Mouse (Mus musculus): ENCODE measurements around the gene Dock4. TPM values are rescaled to one million over a fixed set of nuclear protein-coding genes. Genes with fewer than 3 reads are reported as not detected.

The Dock4 gene
- total and polyA plus RNA-seq, 3 experiments, result 0.26 to 0.67 (median 0.38) TPM

- Histone ChIP-seq H3K9ac (ENCODE audit: insufficient read depth, low read depth) (no peak overlapping the region), H3K79me2 (replicated peaks; ENCODE audit: control insufficient read depth, extremely low read depth, insufficient read depth, poor library complexity, severe bottlenecking) (no peaks in the 10 kb centered on the region; the same call in 1 of the 2 replicates), H3K27ac (ENCODE audit: insufficient read depth, low read depth) (no peak overlapping the region), H3K4me1 (ENCODE audit: control insufficient read depth in 1 of 2, insufficient read depth in 2 of 2) (no peaks in the 10 kb centered on the region), H3K9me3 (replicated peaks; ENCODE audit: low read length) (no peaks in the 10 kb centered on the region), H3K27me3 (replicated peaks) (no peaks in the 10 kb centered on the region), H3K4me2 (ENCODE audit: insufficient read depth, low read depth, poor library complexity, severe bottlenecking) (no peak overlapping the region), H3K4me3 (replicated peaks in 1 of 3; ENCODE audit: low read depth in 2 of 3, low read length in 2 of 3, poor library complexity in 1 of 3) (no peak overlapping the region), H3K36me3 (replicated peaks in 1 of 2; ENCODE audit: control insufficient read depth in 1 of 2, insufficient read depth in 1 of 2, low read length in 1 of 2) (peaks cover 0 to 7% of the 10 kb centered on the region in 2 experiments)
- dilution Hi-C loops (cut with MboI; ENCODE audit: extremely low pct_ligation_motif_present, extremely low pct_unique_long_range_greater_than_20kb, low sequenced_read_pairs), result no loop called here
- TF ChIP-seq RCOR1 (conservative IDR thresholded peaks at IDR 0.05; ENCODE audit: low read depth, low read length) (no peak), NRF1 (IDR thresholded peaks at IDR 0.05; ENCODE audit: low read depth, low read length) (no peak), UBTF (IDR thresholded peaks at IDR 0.05; ENCODE audit: low read depth, low read length) (no peak), SIN3A (IDR thresholded peaks at IDR 0.05; ENCODE audit: low read length) (no peak), POLR2A (IDR thresholded peaks at IDR 0.05; ENCODE audit: low read depth, low read length) (no peak), MEF2A (IDR thresholded peaks at IDR 0.05; ENCODE audit: borderline replicate concordance, low read depth, low read length) (no peak)
- DNase-seq (ENCODE audit: extremely low read depth), result no peak
- in situ Hi-C loops (cut with MboI; ENCODE audit: low pct_ligation_motif_present, low pct_unique_long_range_greater_than_20kb, low sequenced_read_pairs), result no loop called here
These were observed 30.3 kb upstream of the Dock4 start for GRCm38 (mm10) chr12:40415312-40415925.

- no peaks in the 10 kb centered on the region for H3K9me3 ChIP-seq (replicated peaks; ENCODE audit: low read length)
- no peaks in the 10 kb centered on the region for H3K27me3 ChIP-seq (replicated peaks)
- H3K27ac ChIP-seq (ENCODE audit: insufficient read depth, low read depth), result no peak overlapping the region
- DNase-seq (ENCODE audit: extremely low read depth), result no peak
- no peak overlapping the region for H3K4me3 ChIP-seq (replicated peaks in 1 of 3; ENCODE audit: low read depth in 2 of 3, low read length in 2 of 3, poor library complexity in 1 of 3)
- H3K4me1 ChIP-seq (ENCODE audit: control insufficient read depth in 1 of 2, insufficient read depth in 2 of 2), result no peaks in the 10 kb centered on the region
- TF ChIP-seq MYC (IDR thresholded peaks at IDR 0.05; ENCODE audit: low read depth, low read length) (no peak), ZNF384 (IDR thresholded peaks at IDR 0.05; ENCODE audit: low read depth, low read length) (no peak)
- dilution Hi-C loops (cut with MboI; ENCODE audit: extremely low pct_ligation_motif_present, extremely low pct_unique_long_range_greater_than_20kb, low sequenced_read_pairs), result no loop called here
- no peak overlapping the region for H3K4me2 ChIP-seq (ENCODE audit: insufficient read depth, low read depth, poor library complexity, severe bottlenecking)
- in situ Hi-C loops (cut with MboI; ENCODE audit: low pct_ligation_motif_present, low pct_unique_long_range_greater_than_20kb, low sequenced_read_pairs), result no loop called here
- no peaks in the 10 kb centered on the region; the same call in 1 of the 2 replicates for H3K79me2 ChIP-seq (replicated peaks; ENCODE audit: control insufficient read depth, extremely low read depth, insufficient read depth, poor library complexity, severe bottlenecking)
- H3K36me3 ChIP-seq (replicated peaks in 1 of 2; ENCODE audit: control insufficient read depth in 1 of 2, insufficient read depth in 1 of 2, low read length in 1 of 2), result peaks cover 0 to 3% of the 10 kb centered on the region in 2 experiments
- H3K9ac ChIP-seq (ENCODE audit: insufficient read depth, low read depth), result no peak overlapping the region
These were observed 28.5 kb upstream of the Dock4 start for GRCm38 (mm10) chr12:40417257-40417656.

- H3K4me1 ChIP-seq (ENCODE audit: control insufficient read depth in 1 of 2, insufficient read depth in 2 of 2), result no peaks in the 10 kb centered on the region
- no peaks in the 10 kb centered on the region for H3K27me3 ChIP-seq (replicated peaks)
- no peak overlapping the region for H3K27ac ChIP-seq (ENCODE audit: insufficient read depth, low read depth)
- TF ChIP-seq CHD1 (IDR thresholded peaks at IDR 0.05; ENCODE audit: low read depth, low read length), result no peak
- no peak overlapping the region for H3K9ac ChIP-seq (ENCODE audit: insufficient read depth, low read depth)
- H3K79me2 ChIP-seq (replicated peaks; ENCODE audit: control insufficient read depth, extremely low read depth, insufficient read depth, poor library complexity, severe bottlenecking), result no peaks in the 10 kb centered on the region
- H3K4me3 ChIP-seq (replicated peaks in 1 of 3; ENCODE audit: low read depth in 2 of 3, low read length in 2 of 3, poor library complexity in 1 of 3), result no peak overlapping the region
- H3K9me3 ChIP-seq (replicated peaks; ENCODE audit: low read length), result no peaks in the 10 kb centered on the region
- dilution Hi-C loops (cut with MboI; ENCODE audit: extremely low pct_ligation_motif_present, extremely low pct_unique_long_range_greater_than_20kb, low sequenced_read_pairs) (no loop called here), in situ Hi-C loops (cut with MboI; ENCODE audit: low pct_ligation_motif_present, low pct_unique_long_range_greater_than_20kb, low sequenced_read_pairs) (no loop called here)
- no peak overlapping the region for H3K4me2 ChIP-seq (ENCODE audit: insufficient read depth, low read depth, poor library complexity, severe bottlenecking)
- DNase-seq (ENCODE audit: extremely low read depth), result no peak
- peaks cover 0 to 21% of the 10 kb centered on the region in 2 experiments for H3K36me3 ChIP-seq (replicated peaks in 1 of 2; ENCODE audit: control insufficient read depth in 1 of 2, insufficient read depth in 1 of 2, low read length in 1 of 2)
These were observed 20.8 kb upstream of the Dock4 start for GRCm38 (mm10) chr12:40424991-40425390.

Measured in CH12.LX (cell line).